Mouse (Mus musculus): ENCODE measurements around the gene Rnf31. TPM values are rescaled to one million over a fixed set of nuclear protein-coding genes. Genes with fewer than 3 reads are reported as not detected.

Gene Rnf31
- polyA plus RNA-seq, 1 experiment from 2014 or later: 9.0 TPM

Other genes with a start within 250 kb of the Rnf31 start
- gene Dhrs4, start 113.0 kb upstream of the Rnf31 start, polyA plus RNA-seq (2015; fragmentation: Nextera tagmentation; extraction: Ambion mirVana): 78.9 and 80.8 TPM in 2 replicates
- gene Carmil3, start 101.1 kb upstream of the Rnf31 start, polyA plus RNA-seq (2015; fragmentation: Nextera tagmentation; extraction: Ambion mirVana): 0.55 and 0.58 TPM in 2 replicates
- gene Cpne6, start 81.3 kb upstream of the Rnf31 start, polyA plus RNA-seq (2015; fragmentation: Nextera tagmentation; extraction: Ambion mirVana): 0.09 TPM in 1 of 2 replicates, not detected in the other
- not detected in 2 replicates for gene Nrl, start 66.7 kb upstream of the Rnf31 start, polyA plus RNA-seq (2015; fragmentation: Nextera tagmentation; extraction: Ambion mirVana)
- 32.2 and 34.5 TPM in 2 replicates for gene Pck2, start 51.4 kb upstream of the Rnf31 start, polyA plus RNA-seq (2015; fragmentation: Nextera tagmentation; extraction: Ambion mirVana)
- 48.9 and 59.1 TPM in 2 replicates for gene Dcaf11, start 31.7 kb upstream of the Rnf31 start, polyA plus RNA-seq (2015; fragmentation: Nextera tagmentation; extraction: Ambion mirVana)
- 1.6 and 1.8 TPM in 2 replicates for gene A730061H03Rik, start 31.3 kb upstream of the Rnf31 start, polyA plus RNA-seq (2015; fragmentation: Nextera tagmentation; extraction: Ambion mirVana)
- 0.51 and 0.53 TPM in 2 replicates for gene Fitm1, start 16.1 kb upstream of the Rnf31 start, polyA plus RNA-seq (2015; fragmentation: Nextera tagmentation; extraction: Ambion mirVana)
- gene Psme1, start 13.6 kb upstream of the Rnf31 start, polyA plus RNA-seq (2015; fragmentation: Nextera tagmentation; extraction: Ambion mirVana): 103 and 111 TPM in 2 replicates
- gene Emc9, start 6.4 kb upstream of the Rnf31 start, polyA plus RNA-seq (2015; fragmentation: Nextera tagmentation; extraction: Ambion mirVana): 31.9 and 35.8 TPM in 2 replicates
- gene Psme2, start 595 bp upstream of the Rnf31 start, polyA plus RNA-seq (2015; fragmentation: Nextera tagmentation; extraction: Ambion mirVana): 202 and 224 TPM in 2 replicates
- 14.8 and 16.4 TPM in 2 replicates for gene Irf9, start 11.9 kb downstream of the Rnf31 start, polyA plus RNA-seq (2015; fragmentation: Nextera tagmentation; extraction: Ambion mirVana)
- gene Rec8, start 26.3 kb downstream of the Rnf31 start, polyA plus RNA-seq (2015; fragmentation: Nextera tagmentation; extraction: Ambion mirVana): 1.6 and 1.7 TPM in 2 replicates
- gene Ipo4, start 44.2 kb downstream of the Rnf31 start, polyA plus RNA-seq (2015; fragmentation: Nextera tagmentation; extraction: Ambion mirVana): 35.2 and 36.5 TPM in 2 replicates
- gene Gm49378, start 46.2 kb downstream of the Rnf31 start, polyA plus RNA-seq (2015; fragmentation: Nextera tagmentation; extraction: Ambion mirVana): 1.4 and 1.7 TPM in 2 replicates
- gene Tm9sf1, start 52.1 kb downstream of the Rnf31 start, polyA plus RNA-seq (2015; fragmentation: Nextera tagmentation; extraction: Ambion mirVana): 53.3 and 59.4 TPM in 2 replicates
- 0.16 and 0.27 TPM in 2 replicates for gene Tssk4, start 58.5 kb downstream of the Rnf31 start, polyA plus RNA-seq (2015; fragmentation: Nextera tagmentation; extraction: Ambion mirVana)
- 23.1 and 24.2 TPM in 2 replicates for gene Mdp1, start 68.8 kb downstream of the Rnf31 start, polyA plus RNA-seq (2015; fragmentation: Nextera tagmentation; extraction: Ambion mirVana)
- 29.6 and 33.0 TPM in 2 replicates for gene Gmpr2, start 80.2 kb downstream of the Rnf31 start, polyA plus RNA-seq (2015; fragmentation: Nextera tagmentation; extraction: Ambion mirVana)
- gene Nedd8, start 80.4 kb downstream of the Rnf31 start, polyA plus RNA-seq (2015; fragmentation: Nextera tagmentation; extraction: Ambion mirVana): 325 TPM in 2 replicates
- gene Tinf2, start 90.1 kb downstream of the Rnf31 start, polyA plus RNA-seq (2015; fragmentation: Nextera tagmentation; extraction: Ambion mirVana): 21.1 and 26.3 TPM in 2 replicates
- gene Tgm1, start 122.2 kb downstream of the Rnf31 start, polyA plus RNA-seq (2015; fragmentation: Nextera tagmentation; extraction: Ambion mirVana): 1.5 and 2.0 TPM in 2 replicates
- gene Rabggta, start 130.6 kb downstream of the Rnf31 start, polyA plus RNA-seq (2015; fragmentation: Nextera tagmentation; extraction: Ambion mirVana): 12.9 and 14.7 TPM in 2 replicates
- gene Dhrs1, start 154.0 kb downstream of the Rnf31 start, polyA plus RNA-seq (2015; fragmentation: Nextera tagmentation; extraction: Ambion mirVana): 36.1 and 36.4 TPM in 2 replicates
- 41.9 and 42.8 TPM in 2 replicates for gene Nop9, start 154.0 kb downstream of the Rnf31 start, polyA plus RNA-seq (2015; fragmentation: Nextera tagmentation; extraction: Ambion mirVana)
- 21.1 and 21.3 TPM in 2 replicates for gene Cideb, start 166.8 kb downstream of the Rnf31 start, polyA plus RNA-seq (2015; fragmentation: Nextera tagmentation; extraction: Ambion mirVana)
- 0.92 and 1.3 TPM in 2 replicates for gene Ltb4r2, start 169.7 kb downstream of the Rnf31 start, polyA plus RNA-seq (2015; fragmentation: Nextera tagmentation; extraction: Ambion mirVana)
- 4.4 and 4.6 TPM in 2 replicates for gene Ltb4r1, start 174.3 kb downstream of the Rnf31 start, polyA plus RNA-seq (2015; fragmentation: Nextera tagmentation; extraction: Ambion mirVana)
- 1.8 and 2.2 TPM in 2 replicates for gene Adcy4, start 192.4 kb downstream of the Rnf31 start, polyA plus RNA-seq (2015; fragmentation: Nextera tagmentation; extraction: Ambion mirVana)
- gene Ripk3, start 197.2 kb downstream of the Rnf31 start, polyA plus RNA-seq (2015; fragmentation: Nextera tagmentation; extraction: Ambion mirVana): 20.4 and 22.1 TPM in 2 replicates
- gene Nfatc4, start 231.4 kb downstream of the Rnf31 start, polyA plus RNA-seq (2015; fragmentation: Nextera tagmentation; extraction: Ambion mirVana): 1.5 and 1.8 TPM in 2 replicates